Mouse (Mus musculus): Measurements from ENCODE around the gene Lim2. TPM values are rescaled to one million over a fixed set of nuclear protein-coding genes. Genes with fewer than 3 reads are reported as not detected.

Gene Lim2
- polyA plus RNA-seq, 1 experiment from 2014 or later: not detected

GRCm38 (mm10) chr7:43449811-43450210 lies 22.3 kb downstream of the Lim2 start:
- peaks cover 3% of the 10 kb centered on the region for H3K4me1 ChIP-seq (replicated peaks)
- no peak overlapping the region for H3K27ac ChIP-seq (replicated peaks)
- 99% methylated on average over 2 of the region's 2 CpGs for WGBS
- H3K9me3 ChIP-seq: no peaks in the 10 kb centered on the region
- H3K4me3 ChIP-seq: no peak overlapping the region
- no peak overlapping the region for H3K9ac ChIP-seq
- ATAC-seq (ENCODE audit: low FRiP score, low read depth): no peak
- H3K4me2 ChIP-seq: no peak overlapping the region
- H3K27me3 ChIP-seq: no peaks in the 10 kb centered on the region
- peaks cover 14% of the 10 kb centered on the region; the same call in 1 of the 2 replicates for H3K36me3 ChIP-seq

GRCm38 (mm10) chr7:43451726-43452125 lies 24.3 kb downstream of the Lim2 start:
- H3K27ac ChIP-seq (replicated peaks): no peak overlapping the region
- no peak for ATAC-seq (ENCODE audit: low FRiP score, low read depth)
- WGBS: 94% methylated on average over 11 of the region's 11 CpGs
- H3K36me3 ChIP-seq: peaks cover 20% of the 10 kb centered on the region; the same call in 1 of the 2 replicates
- no peaks in the 10 kb centered on the region for H3K9me3 ChIP-seq
- no peak overlapping the region for H3K9ac ChIP-seq
- no peak overlapping the region for H3K4me3 ChIP-seq
- no peaks in the 10 kb centered on the region for H3K4me1 ChIP-seq (replicated peaks)
- H3K4me2 ChIP-seq: no peak overlapping the region
- no peaks in the 10 kb centered on the region for H3K27me3 ChIP-seq

- no peak for ATAC-seq (ENCODE audit: low FRiP score, low read depth)
- Histone ChIP-seq H3K4me2 (no peak overlapping the region), H3K4me1 (replicated peaks) (no peaks in the 10 kb centered on the region), H3K36me3 (peaks cover 22% of the 10 kb centered on the region; the same call in 1 of the 2 replicates), H3K27me3 (no peaks in the 10 kb centered on the region), H3K9ac (no peak overlapping the region), H3K27ac (replicated peaks) (no peak overlapping the region), H3K9me3 (no peaks in the 10 kb centered on the region), H3K4me3 (no peak overlapping the region)
- WGBS: 50% methylated on average over 4 of the region's 4 CpGs
Measured at GRCm38 (mm10) chr7:43452609-43453008, 25.1 kb downstream of the Lim2 start.

- Histone ChIP-seq H3K4me2 (no peak overlapping the region), H3K4me1 (replicated peaks) (no peaks in the 10 kb centered on the region), H3K4me3 (no peak overlapping the region), H3K9me3 (no peaks in the 10 kb centered on the region), H3K36me3 (peaks cover 22% of the 10 kb centered on the region; the same call in 1 of the 2 replicates), H3K27ac (replicated peaks) (no peak overlapping the region), H3K9ac (no peak overlapping the region), H3K27me3 (no peaks in the 10 kb centered on the region)
- no peak for ATAC-seq (ENCODE audit: low FRiP score, low read depth)
- 90% methylated on average over 14 of the region's 14 CpGs for WGBS
Measured at GRCm38 (mm10) chr7:43453599-43454355, 26.3 kb downstream of the Lim2 start.

- ATAC-seq (ENCODE audit: low FRiP score, low read depth): no peak
- no peak overlapping the region for H3K4me3 ChIP-seq
- peaks cover 22% of the 10 kb centered on the region; the same call in 1 of the 2 replicates for H3K36me3 ChIP-seq
- H3K4me2 ChIP-seq: no peak overlapping the region
- 94% methylated on average over 6 of the region's 6 CpGs for WGBS
- H3K4me1 ChIP-seq (replicated peaks): no peaks in the 10 kb centered on the region
- no peaks in the 10 kb centered on the region for H3K27me3 ChIP-seq
- H3K9me3 ChIP-seq: no peaks in the 10 kb centered on the region
- H3K27ac ChIP-seq (replicated peaks): no peak overlapping the region
- no peak overlapping the region for H3K9ac ChIP-seq
Measured at GRCm38 (mm10) chr7:43454371-43454770, 26.9 kb downstream of the Lim2 start.

- no peak for ATAC-seq (ENCODE audit: low FRiP score, low read depth)
- WGBS: 71% methylated on average over 4 of the region's 4 CpGs
- H3K27me3 ChIP-seq: 0 out of 2 replicates have a peak, but pooled peaks cover 7% of the 10 kb centered on the region
Measured at GRCm38 (mm10) chr7:43462851-43463250, 35.4 kb downstream of the Lim2 start, which contains the start of gene Vsig10l. TSS of gene Vsig10l (plus strand) at chr7:43463151.

GRCm38 (mm10) chr7:43463976-43464375 lies 36.5 kb downstream of the Lim2 start:
- 86% methylated on average over 7 of the region's 7 CpGs for WGBS
- no peak overlapping the region for H3K27ac ChIP-seq (replicated peaks)
- peak overlapping the region; percentile 89; the same call in 1 of the 2 replicates for H3K4me2 ChIP-seq

More at GRCm38 (mm10) chr7:43462851-43463250, 35.4 kb downstream of the Lim2 start, which contains the start of gene Vsig10l:
- Histone ChIP-seq H3K4me3 (no peak within 1 kb of the TSS), H3K36me3 (no peaks in the 10 kb centered on the region), H3K9ac (no peak within 1 kb of the TSS), H3K4me1 (replicated peaks) (peaks cover 10% of the 10 kb centered on the region), H3K27ac (replicated peaks) (no peak within 1 kb of the TSS), H3K4me2 (no peak within 1 kb of the TSS), H3K9me3 (no peaks in the 10 kb centered on the region)

GRCm38 (mm10) chr7:43464864-43465343 lies 37.4 kb downstream of the Lim2 start:
- peaks cover 10% of the 10 kb centered on the region for H3K4me1 ChIP-seq (replicated peaks)
- WGBS: 5% methylated on average over 35 of the region's 35 CpGs
- H3K9me3 ChIP-seq: no peaks in the 10 kb centered on the region
- 0 out of 2 replicates have a peak, but pooled peaks cover 7% of the 10 kb centered on the region for H3K27me3 ChIP-seq
- H3K36me3 ChIP-seq: no peaks in the 10 kb centered on the region
- peak overlapping the region; percentile 80 for H3K27ac ChIP-seq (replicated peaks)
- ATAC-seq (ENCODE audit: low FRiP score, low read depth): peak; percentile 68
- H3K4me3 ChIP-seq: peak overlapping the region; percentile 59
- peak overlapping the region; percentile 89 for H3K4me2 ChIP-seq
- peak overlapping the region; percentile 47 for H3K9ac ChIP-seq

More at GRCm38 (mm10) chr7:43463976-43464375, 36.5 kb downstream of the Lim2 start:
- H3K27me3 ChIP-seq: 0 out of 2 replicates have a peak, but pooled peaks cover 7% of the 10 kb centered on the region
- H3K4me1 ChIP-seq (replicated peaks): peaks cover 10% of the 10 kb centered on the region
- H3K9me3 ChIP-seq: no peaks in the 10 kb centered on the region
- H3K9ac ChIP-seq: no peak overlapping the region
- H3K4me3 ChIP-seq: no peak overlapping the region
- ATAC-seq (ENCODE audit: low FRiP score, low read depth): no peak
- no peaks in the 10 kb centered on the region for H3K36me3 ChIP-seq

- H3K9me3 ChIP-seq: no peaks in the 10 kb centered on the region
- peak; percentile 91 for ATAC-seq (ENCODE audit: low FRiP score, low read depth)
- H3K4me2 ChIP-seq: peak overlapping the region; percentile 89
- under 1% methylated on average over 32 of the region's 33 CpGs for WGBS
- H3K4me3 ChIP-seq: peak overlapping the region; percentile 59
- peak overlapping the region; percentile 47 for H3K9ac ChIP-seq
- H3K27me3 ChIP-seq: 0 out of 2 replicates have a peak, but pooled peaks cover 7% of the 10 kb centered on the region
- H3K36me3 ChIP-seq: no peaks in the 10 kb centered on the region
- peaks cover 10% of the 10 kb centered on the region for H3K4me1 ChIP-seq (replicated peaks)
- H3K27ac ChIP-seq (replicated peaks): peak overlapping the region; percentile 80
Measured at GRCm38 (mm10) chr7:43465344-43466098, 38.1 kb downstream of the Lim2 start.

GRCm38 (mm10) chr7:43466099-43466694 lies 38.7 kb downstream of the Lim2 start:
- Histone ChIP-seq H3K27ac (replicated peaks) (peak overlapping the region; percentile 80), H3K4me1 (replicated peaks) (peaks cover 10% of the 10 kb centered on the region), H3K9ac (peak overlapping the region; percentile 47), H3K4me3 (peak overlapping the region; percentile 59), H3K36me3 (no peaks in the 10 kb centered on the region), H3K27me3 (0 out of 2 replicates have a peak, but pooled peaks cover 7% of the 10 kb centered on the region), H3K4me2 (peak overlapping the region; percentile 89), H3K9me3 (no peaks in the 10 kb centered on the region)
- WGBS: under 1% methylated on average over 30 of the region's 33 CpGs
- peak; percentile 68 for ATAC-seq (ENCODE audit: low FRiP score, low read depth)

- 0 out of 2 replicates have a peak, but pooled peaks cover under 1% of the 10 kb centered on the region for H3K4me1 ChIP-seq (replicated peaks)
- H3K27me3 ChIP-seq: no peaks in the 10 kb centered on the region
- no peak for ATAC-seq (ENCODE audit: low FRiP score, low read depth)
- H3K4me3 ChIP-seq: no peak overlapping the region
- 44% methylated on average over 8 of the region's 8 CpGs for WGBS
- H3K27ac ChIP-seq (replicated peaks): no peak overlapping the region
- 0 out of 2 replicates have a peak, but pooled peaks cover 3% of the 10 kb centered on the region for H3K36me3 ChIP-seq
- no peak overlapping the region for H3K9ac ChIP-seq
- no peak overlapping the region for H3K4me2 ChIP-seq
- H3K9me3 ChIP-seq: no peaks in the 10 kb centered on the region
Measured at GRCm38 (mm10) chr7:43470373-43470772, 42.9 kb downstream of the Lim2 start.
